Mouse (Mus musculus) neural tube, embryonic 15.5 days (tissue): ENCODE measurements around the gene Pck1. TPM values are rescaled to one million over a fixed set of nuclear protein-coding genes. Genes with fewer than 3 reads are reported as not detected.
A peak's percentile ranks its signal among the peaks of the same experiment; 100 is the strongest.

Source experiments
- ATAC-seq: fragments of 200-750 bp; cut with Nextera tagmentation; 2 replicates; pipeline ENCODE4 v1.8.0; 2017; ENCODE audit warnings: mild to moderate bottlenecking, moderate TSS enrichment, moderate library complexity; ENCODE audit not compliant: low FRiP score
- H3K27ac ChIP-seq: fragments of 300-500 bp; sonication (generic); replicated peaks from 2 replicates; pipeline ENCODE4 v1.5.1; 2015; ENCODE audit warnings: mild to moderate bottlenecking, inconsistent platforms
- H3K27me3 ChIP-seq: fragments of 300-500 bp; sonication (generic); replicated peaks from 2 replicates; pipeline ENCODE4 v1.6.1; 2015; ENCODE audit warnings: inconsistent platforms
- H3K36me3 ChIP-seq: fragments of 300-500 bp; sonication (generic); 2 replicates; pipeline ENCODE4 v1.6.1; 2015; ENCODE audit warnings: inconsistent platforms
- H3K4me1 ChIP-seq: fragments of 300-500 bp; sonication (generic); 2 replicates; pipeline ENCODE4 v1.6.1; 2015; ENCODE audit warnings: inconsistent platforms
- H3K4me2 ChIP-seq: fragments of 300-500 bp; sonication (generic); 2 replicates; pipeline ENCODE4 v1.6.1; 2015; ENCODE audit warnings: inconsistent platforms, mild to moderate bottlenecking, moderate library complexity
- H3K4me3 ChIP-seq: fragments of 300-500 bp; sonication (generic); replicated peaks from 2 replicates; pipeline ENCODE4 v1.5.1; 2015; ENCODE audit warnings: mild to moderate bottlenecking, inconsistent platforms
- H3K9ac ChIP-seq: fragments of 300-500 bp; sonication (generic); replicated peaks from 2 replicates; pipeline ENCODE4 v1.6.1; 2015; ENCODE audit warnings: mild to moderate bottlenecking, inconsistent platforms
- H3K9me3 ChIP-seq: fragments of 300-500 bp; sonication (generic); replicated peaks from 2 replicates; pipeline ENCODE4 v1.6.1; 2016; ENCODE audit warnings: inconsistent platforms
- WGBS: fragments of 180-500 bp; shearing (Covaris S2); methylation state at CpG from one replicate; pipeline ENCODE4 v1.1.7; 2015; ENCODE audit warnings: mixed read lengths; 5-methylcytosine and 5-hydroxymethylcytosine counted together
- polyA plus RNA-seq: library from polyadenylated mRNA; unstranded; fragments of >200 nt; fragmentation: Nextera tagmentation; extraction: Ambion mirVana; gene quantifications from 2 replicates; pipeline ENCODE4 v1.2.1, GENCODE M21; 2015

Gene Pck1
- polyA plus RNA-seq, 1 experiment from 2014 or later, result not detected

DNA sequence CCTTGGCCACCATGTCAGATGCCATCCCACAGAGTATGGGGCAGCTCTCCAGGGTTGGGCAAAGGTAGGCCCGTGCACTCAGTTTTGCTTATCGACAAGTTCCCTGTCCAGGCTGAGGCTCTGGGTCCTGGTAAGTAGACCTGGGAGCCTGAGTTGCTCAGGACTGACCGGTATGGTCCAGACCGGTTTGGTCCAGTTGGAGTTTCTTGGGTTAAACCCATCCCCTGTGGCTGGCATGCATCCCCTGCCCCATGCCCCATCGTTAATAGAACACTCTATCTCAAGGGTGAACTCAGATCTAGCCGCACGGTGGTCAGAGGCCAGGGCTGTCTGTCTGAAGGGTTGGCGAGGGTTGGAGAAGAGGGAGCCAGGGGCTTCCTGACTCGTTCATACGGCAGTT, 12.1 kb downstream of the Pck1 start:
- peaks cover 12% of the 10 kb centered on the region for H3K27me3 ChIP-seq
- H3K36me3 ChIP-seq, result no peaks in the 10 kb centered on the region
- H3K27ac ChIP-seq, result no peak overlapping the region
- no peak overlapping the region for H3K4me2 ChIP-seq
- no peaks in the 10 kb centered on the region for H3K9me3 ChIP-seq
- WGBS, result 80% methylated on average over 10 of the region's 10 CpGs
- H3K4me1 ChIP-seq, result peaks cover 21% of the 10 kb centered on the region
- no peak overlapping the region for H3K4me3 ChIP-seq
- no peak overlapping the region for H3K9ac ChIP-seq
- ATAC-seq, result no peak

DNA sequence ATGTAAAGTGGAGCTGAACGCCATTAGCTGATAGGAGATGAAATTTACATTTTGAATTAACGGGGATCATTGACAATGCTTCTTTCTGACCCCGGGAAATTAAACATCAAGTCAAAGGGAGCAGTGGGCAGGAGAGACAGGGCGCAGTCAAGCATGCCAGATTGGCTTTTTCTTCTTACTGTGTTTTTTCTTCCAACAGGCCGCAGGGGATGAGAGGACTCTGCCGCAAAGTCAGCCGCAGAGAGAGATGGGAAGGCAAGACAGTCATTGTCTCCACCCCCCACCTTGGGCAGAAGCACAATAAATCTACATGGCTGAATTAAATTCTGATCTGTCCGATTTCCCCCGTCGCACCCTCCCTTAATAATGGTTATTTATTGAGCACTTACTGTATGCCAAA, 12.5 kb downstream of the Pck1 start:
- H3K4me3 ChIP-seq, result no peak overlapping the region

DNA sequence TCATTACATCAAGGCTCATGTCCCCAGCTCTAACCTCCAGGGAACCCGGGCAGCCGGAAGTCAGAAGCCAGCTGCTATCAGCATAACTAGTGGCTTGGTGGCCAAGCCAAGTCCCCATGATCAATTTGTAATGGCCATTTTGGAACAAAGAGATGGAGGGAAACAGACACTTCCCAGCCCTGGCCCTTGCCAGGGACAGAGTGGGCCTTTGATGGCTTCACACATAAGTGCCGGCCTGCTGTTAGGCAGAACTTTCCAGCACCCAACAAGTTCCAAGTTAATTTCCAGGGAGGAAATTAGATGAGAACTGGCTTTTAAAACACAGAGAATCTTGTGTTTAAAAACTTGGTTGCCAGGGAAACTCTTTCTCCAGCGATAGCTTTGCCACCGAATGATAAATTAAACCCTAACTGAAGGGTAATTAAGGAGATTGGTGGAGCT, 15.6 kb downstream of the Pck1 start:
- H3K4me1 ChIP-seq, result peaks cover 48% of the 10 kb centered on the region
- no peak overlapping the region for H3K27ac ChIP-seq
- no peaks in the 10 kb centered on the region for H3K9me3 ChIP-seq
- H3K9ac ChIP-seq, result no peak overlapping the region
- no peak overlapping the region for H3K4me3 ChIP-seq
- H3K4me2 ChIP-seq, result no peak overlapping the region
- WGBS, result 13% methylated on average over 5 of the region's 5 CpGs
- H3K27me3 ChIP-seq, result peaks cover 11% of the 10 kb centered on the region; the same call in 1 of the 2 replicates
- H3K36me3 ChIP-seq, result no peaks in the 10 kb centered on the region
- no peak for ATAC-seq

More for the DNA sequence above, 12.5 kb downstream of the Pck1 start:
- Histone ChIP-seq H3K27ac (no peak overlapping the region), H3K36me3 (no peaks in the 10 kb centered on the region), H3K9me3 (no peaks in the 10 kb centered on the region), H3K4me1 (peaks cover 21% of the 10 kb centered on the region), H3K9ac (no peak overlapping the region), H3K4me2 (no peak overlapping the region), H3K27me3 (peaks cover 12% of the 10 kb centered on the region)
- ATAC-seq, result no peak
- 45% methylated on average over 10 of the region's 10 CpGs for WGBS

DNA sequence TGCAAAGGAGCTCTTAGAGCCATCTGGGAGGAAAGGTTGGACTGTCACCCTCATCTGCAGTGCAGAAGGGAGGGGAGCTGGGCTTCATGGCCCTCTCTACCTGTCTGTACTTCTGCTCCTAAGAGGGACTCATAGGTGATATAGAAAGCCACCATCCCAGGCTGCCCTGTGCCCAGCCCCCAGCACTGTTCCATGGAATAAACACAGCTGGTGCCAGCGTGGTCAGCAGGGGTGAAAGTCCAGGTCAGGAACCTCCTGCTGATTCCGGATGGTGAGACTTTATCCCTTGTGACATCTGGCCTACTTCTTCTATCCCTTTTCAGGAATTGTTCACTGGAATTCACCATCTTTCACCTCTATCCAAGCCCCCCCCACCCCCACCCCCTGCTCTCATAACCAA, 17.2 kb downstream of the Pck1 start:
- Histone ChIP-seq H3K9me3 (no peaks in the 10 kb centered on the region), H3K36me3 (no peaks in the 10 kb centered on the region), H3K27ac (no peak overlapping the region), H3K4me2 (no peak overlapping the region), H3K27me3 (peaks cover 8% of the 10 kb centered on the region; the same call in 1 of the 2 replicates), H3K9ac (no peak overlapping the region), H3K4me3 (no peak overlapping the region), H3K4me1 (peaks cover 63% of the 10 kb centered on the region)
- ATAC-seq, result no peak
- 67% methylated on average over 2 of the region's 2 CpGs for WGBS

DNA sequence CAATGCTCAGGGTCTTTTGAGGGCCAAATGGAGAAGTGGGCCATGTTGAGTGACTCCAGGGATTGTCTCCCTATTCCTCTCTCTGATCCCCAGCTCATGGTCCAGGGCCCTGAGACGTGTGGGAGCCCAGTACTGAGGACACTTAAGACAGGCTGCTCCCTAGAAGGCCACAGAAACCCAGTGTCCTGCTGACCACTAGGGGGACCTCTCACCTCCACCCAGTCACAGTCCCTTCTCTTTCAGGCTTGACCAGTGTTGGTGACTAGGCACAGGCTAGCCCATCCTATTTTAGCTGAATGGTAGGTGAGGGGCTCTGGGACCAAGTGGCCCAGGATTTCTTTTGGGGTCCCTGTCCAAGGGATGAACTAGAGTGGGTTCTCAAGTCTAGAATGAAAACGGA, 17.9 kb downstream of the Pck1 start:
- WGBS, result 36% methylated on average over 2 of the region's 2 CpGs
- no peak for ATAC-seq
- no peak overlapping the region for H3K4me2 ChIP-seq
- H3K4me1 ChIP-seq, result peaks cover 63% of the 10 kb centered on the region
- peaks cover 8% of the 10 kb centered on the region; the same call in 1 of the 2 replicates for H3K27me3 ChIP-seq
- H3K9me3 ChIP-seq, result no peaks in the 10 kb centered on the region
- no peak overlapping the region for H3K4me3 ChIP-seq
- H3K36me3 ChIP-seq, result no peaks in the 10 kb centered on the region
- H3K9ac ChIP-seq, result no peak overlapping the region
- H3K27ac ChIP-seq, result 0 out of 2 replicates have a peak overlapping the region, but pooled peaks have one; percentile 67

DNA sequence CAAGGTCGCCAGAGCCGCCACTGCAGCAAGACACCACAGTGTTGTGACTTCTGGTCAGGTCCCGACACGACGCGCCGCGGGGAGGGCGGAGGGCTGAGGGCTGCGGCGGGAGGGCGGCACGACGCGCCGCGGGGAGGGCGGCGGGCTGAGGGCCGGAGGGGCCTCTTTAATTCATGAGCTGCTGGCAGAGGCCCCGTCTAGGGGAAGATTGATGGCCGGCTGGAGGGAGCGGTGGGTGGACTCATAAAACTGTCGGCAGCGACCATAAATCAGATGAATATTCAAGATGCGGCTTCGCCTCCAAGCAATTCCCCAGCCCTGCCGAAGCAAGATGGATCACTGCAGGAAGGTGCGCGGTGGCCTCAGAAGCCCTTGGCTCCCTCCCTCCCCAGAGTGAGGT, 18.6 kb downstream of the Pck1 start:
- H3K4me2 ChIP-seq, result peak overlapping the region; percentile 47
- H3K27ac ChIP-seq, result peak overlapping the region; percentile 83
- no peaks in the 10 kb centered on the region for H3K36me3 ChIP-seq
- H3K9me3 ChIP-seq, result no peaks in the 10 kb centered on the region
- WGBS, result 1% methylated on average over 30 of the region's 30 CpGs
- ATAC-seq, result peak; percentile 51
- H3K4me3 ChIP-seq, result no peak overlapping the region
- peaks cover 63% of the 10 kb centered on the region for H3K4me1 ChIP-seq
- 0 out of 2 replicates have a peak, but pooled peaks cover 3% of the 10 kb centered on the region for H3K27me3 ChIP-seq
- 0 out of 2 replicates have a peak overlapping the region, but pooled peaks have one; percentile 5 for H3K9ac ChIP-seq

DNA sequence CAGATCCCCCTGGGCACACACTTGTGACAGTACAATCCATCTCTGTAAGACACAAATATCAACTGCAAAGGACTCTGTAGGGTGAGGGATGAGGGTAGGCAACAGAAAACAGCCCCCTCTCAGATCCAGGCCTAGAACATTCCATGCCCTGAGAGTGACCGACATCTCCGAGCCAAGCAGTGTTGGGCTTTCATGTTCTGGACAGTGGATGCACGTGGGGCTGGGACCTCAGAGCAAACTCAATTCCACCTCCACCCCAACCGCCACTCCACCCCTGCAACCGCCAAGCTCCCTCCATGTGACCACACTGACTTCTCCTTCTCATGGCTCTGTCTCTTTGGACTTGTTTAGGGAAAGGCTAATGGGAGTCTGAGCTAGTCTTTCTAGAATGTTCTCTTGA, 19.1 kb downstream of the Pck1 start:
- Histone ChIP-seq H3K27ac (peak overlapping the region; percentile 83), H3K9ac (0 out of 2 replicates have a peak overlapping the region, but pooled peaks have one; percentile 5), H3K9me3 (no peaks in the 10 kb centered on the region), H3K36me3 (no peaks in the 10 kb centered on the region), H3K4me3 (no peak overlapping the region), H3K4me1 (peaks cover 63% of the 10 kb centered on the region), H3K4me2 (peak overlapping the region; percentile 47), H3K27me3 (0 out of 2 replicates have a peak, but pooled peaks cover 6% of the 10 kb centered on the region)
- 50% methylated on average over 5 of the region's 5 CpGs for WGBS
- no peak for ATAC-seq

DNA sequence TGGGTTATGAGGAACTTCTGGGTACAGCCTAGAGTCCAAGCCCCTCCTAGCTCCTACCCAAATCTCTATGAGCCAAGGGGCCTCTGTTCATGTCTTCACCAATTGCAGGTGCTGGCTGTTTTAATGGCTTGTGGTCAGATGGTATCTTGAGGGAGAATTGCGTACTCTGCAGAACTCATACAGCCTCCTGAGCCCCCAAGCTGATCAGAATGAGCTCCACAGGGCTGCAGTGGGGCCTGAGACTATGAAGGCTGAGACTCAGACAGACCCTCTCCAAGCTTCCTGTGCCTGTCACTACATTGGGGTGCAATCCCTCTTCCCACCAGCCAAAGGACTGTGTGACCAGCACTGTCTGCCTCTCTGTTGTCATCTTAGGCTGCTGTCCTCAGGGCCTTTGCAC, 19.5 kb downstream of the Pck1 start:
- no peak for ATAC-seq
- Histone ChIP-seq H3K9ac (no peak overlapping the region), H3K4me2 (no peak overlapping the region), H3K36me3 (no peaks in the 10 kb centered on the region), H3K4me1 (peaks cover 63% of the 10 kb centered on the region), H3K9me3 (no peaks in the 10 kb centered on the region), H3K27me3 (0 out of 2 replicates have a peak, but pooled peaks cover 9% of the 10 kb centered on the region), H3K27ac (peak overlapping the region; percentile 83), H3K4me3 (no peak overlapping the region)
- WGBS, result 41% methylated on average over 1 of the region's 1 CpGs

DNA sequence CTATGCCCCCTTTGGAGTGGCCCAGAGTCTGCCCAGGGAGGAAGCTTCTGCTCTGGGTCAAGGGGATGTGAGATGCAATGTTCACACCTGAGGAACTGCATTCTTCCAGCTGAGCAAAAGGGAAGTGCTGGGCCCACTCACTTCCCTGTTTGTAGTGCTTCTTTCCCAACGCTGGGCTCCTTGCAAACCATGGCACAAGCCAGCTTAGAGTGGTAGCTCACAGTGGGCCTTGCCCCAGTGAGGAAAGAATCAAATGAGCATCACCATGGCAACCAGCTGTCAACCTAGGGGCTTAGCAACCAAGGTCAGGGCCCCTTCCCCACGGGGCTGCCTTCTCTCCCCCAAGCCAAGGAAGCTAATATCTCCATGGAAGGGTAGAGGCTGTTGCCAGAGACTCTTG, 20.2 kb downstream of the Pck1 start:
- 0% methylated on average over 2 of the region's 2 CpGs for WGBS
- Histone ChIP-seq H3K4me1 (peaks cover 60% of the 10 kb centered on the region), H3K36me3 (no peaks in the 10 kb centered on the region), H3K9ac (no peak overlapping the region), H3K4me3 (no peak overlapping the region), H3K27me3 (peaks cover 9% of the 10 kb centered on the region; the same call in 1 of the 2 replicates), H3K27ac (peak overlapping the region; percentile 83), H3K9me3 (no peaks in the 10 kb centered on the region), H3K4me2 (peak overlapping the region; percentile 60)
- ATAC-seq, result peak; percentile 21; the same call in 1 of the 2 replicates

DNA sequence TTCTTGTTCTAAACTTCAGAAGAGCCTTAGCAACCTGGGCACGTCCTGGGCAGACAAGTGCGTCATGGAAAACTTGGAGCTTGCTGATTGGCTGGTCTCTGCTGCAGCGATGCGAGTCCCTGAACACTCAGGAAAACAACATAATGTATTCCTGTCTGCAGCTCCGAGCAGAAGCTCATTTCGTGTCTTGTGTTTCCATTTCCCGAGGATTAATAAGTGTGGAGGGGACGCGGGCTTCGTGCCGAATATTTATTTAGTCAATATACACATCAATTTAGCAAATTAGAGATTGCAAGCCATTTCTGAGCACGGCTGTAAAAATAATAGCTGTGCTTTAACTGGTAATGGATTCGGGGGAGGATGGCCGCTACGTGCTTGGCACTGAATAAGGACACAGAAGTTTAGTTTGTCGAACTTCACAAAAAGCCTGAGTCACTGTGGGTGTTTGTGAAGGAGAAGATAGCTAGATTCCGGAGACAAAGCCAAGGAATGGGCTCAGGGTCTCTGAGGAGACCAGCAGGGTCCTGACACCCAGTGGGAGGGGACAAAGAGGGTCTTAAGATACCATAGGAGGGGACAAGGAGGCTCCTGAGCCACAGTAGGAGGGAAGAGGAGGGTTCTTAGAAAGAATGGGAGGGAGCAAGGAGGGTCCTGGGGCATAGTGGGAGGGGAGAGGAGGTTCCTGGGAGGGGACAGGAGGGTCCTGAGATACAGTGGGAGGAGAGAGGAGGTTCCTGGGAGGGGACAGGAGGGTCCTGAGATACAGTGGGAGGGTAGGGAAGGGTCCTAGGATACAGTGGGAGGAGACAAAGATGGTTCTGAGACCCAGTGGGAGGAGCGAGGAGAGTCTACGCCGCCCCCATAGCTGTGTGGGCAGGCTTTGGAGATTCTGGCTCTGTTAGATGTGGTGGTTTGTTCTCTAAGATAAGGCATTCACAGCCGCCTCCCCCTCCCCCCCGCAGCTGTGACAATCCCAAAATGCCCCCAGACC, 21.0 kb downstream of the Pck1 start:
- peaks cover 53% of the 10 kb centered on the region for H3K4me1 ChIP-seq
- H3K4me3 ChIP-seq, result peak overlapping the region; percentile 27
- ATAC-seq, result peak; percentile 84
- H3K9me3 ChIP-seq, result no peaks in the 10 kb centered on the region
- H3K9ac ChIP-seq, result peak overlapping the region; percentile 40
- H3K27ac ChIP-seq, result peak overlapping the region; percentile 83
- WGBS, result 2% methylated on average over 22 of the region's 22 CpGs
- no peaks in the 10 kb centered on the region for H3K36me3 ChIP-seq
- peaks cover 9% of the 10 kb centered on the region; the same call in 1 of the 2 replicates for H3K27me3 ChIP-seq
- peak overlapping the region; percentile 60 for H3K4me2 ChIP-seq

DNA sequence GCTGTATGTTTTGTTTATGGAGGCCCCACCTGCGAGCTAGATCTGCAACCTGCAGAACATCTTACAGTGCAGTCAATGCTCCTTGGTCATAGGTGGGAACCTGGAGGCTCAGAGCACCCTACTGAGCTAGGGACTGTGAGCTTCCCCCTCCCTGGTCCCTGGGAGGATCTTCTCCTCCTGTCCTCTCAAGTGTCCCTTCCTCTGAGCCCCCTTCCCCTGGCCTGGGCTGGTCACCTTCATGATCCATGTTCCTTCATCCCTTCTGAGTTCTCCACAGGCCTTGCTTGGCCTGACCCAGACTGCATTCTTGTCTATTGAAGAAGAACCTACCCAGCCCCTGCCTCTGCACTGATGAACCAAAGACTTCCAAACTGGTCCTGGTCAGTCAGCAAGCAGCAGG, 21.7 kb downstream of the Pck1 start:
- Histone ChIP-seq H3K27ac (peak overlapping the region; percentile 83), H3K27me3 (peaks cover 15% of the 10 kb centered on the region; the same call in 1 of the 2 replicates), H3K36me3 (no peaks in the 10 kb centered on the region), H3K9ac (no peak overlapping the region), H3K4me3 (no peak overlapping the region; the same call in 1 of the 2 replicates), H3K4me1 (peaks cover 46% of the 10 kb centered on the region), H3K9me3 (no peaks in the 10 kb centered on the region), H3K4me2 (peak overlapping the region; percentile 60)
- 0 out of 2 replicates have a peak, but pooled peaks have one; percentile 0 for ATAC-seq
- 38% methylated on average over 1 of the region's 1 CpGs for WGBS
